Mouse (Mus musculus) hindbrain, postnatal 0 days (tissue): ENCODE data around the gene Pld1. TPM values are rescaled to one million over a fixed set of nuclear protein-coding genes. Genes with fewer than 3 reads are reported as not detected.

Experiments
- ATAC-seq: fragments of 200-750 bp; cut with Nextera tagmentation; 2 replicates; pipeline ENCODE4 v1.8.0; 2017; ENCODE audit warnings: mild to moderate bottlenecking, moderate TSS enrichment, moderate library complexity
- DNase-seq: peaks from one replicate; pipeline ENCODE4 v3.0.0-alpha.2; 2015; ENCODE audit warnings: low spot score
- H3K27ac ChIP-seq: fragments of 300-500 bp; sonication (generic); 2 replicates; pipeline ENCODE4 v1.5.1; 2014; ENCODE audit warnings: mild to moderate bottlenecking
- H3K27me3 ChIP-seq: fragments of 300-500 bp; sonication (generic); 2 replicates; pipeline ENCODE4 v1.6.1; 2014; ENCODE audit warnings: low read length, mixed read lengths; ENCODE audit not compliant: insufficient read depth
- H3K36me3 ChIP-seq: fragments of 300-500 bp; sonication (generic); 2 replicates; pipeline ENCODE4 v1.6.1; 2014; ENCODE audit warnings: low read length, mixed read lengths; ENCODE audit not compliant: insufficient read depth
- H3K4me1 ChIP-seq: fragments of 300-500 bp; sonication (generic); 2 replicates; pipeline ENCODE4 v1.6.1; 2014; ENCODE audit warnings: antibody characterized with exemption, low read length, mixed read lengths; ENCODE audit not compliant: insufficient read depth
- H3K4me2 ChIP-seq: fragments of 300-500 bp; sonication (generic); 2 replicates; pipeline ENCODE4 v1.6.1; 2014; ENCODE audit warnings: low read depth, mild to moderate bottlenecking, low read length, moderate library complexity, mixed read lengths
- H3K4me3 ChIP-seq: fragments of 300-500 bp; sonication (generic); 2 replicates; pipeline ENCODE4 v1.5.1; 2014; ENCODE audit warnings: low read length
- H3K9ac ChIP-seq: fragments of 300-500 bp; sonication (generic); replicated peaks from 2 replicates; pipeline ENCODE4 v1.6.1; 2014; ENCODE audit warnings: mild to moderate bottlenecking, low read length, moderate library complexity, mixed read lengths
- H3K9me3 ChIP-seq: fragments of 300-500 bp; sonication (generic); 2 replicates; pipeline ENCODE4 v1.6.1; 2016; ENCODE audit warnings: low read length, mixed read lengths
- CTCF ChIP-seq: IDR thresholded peaks from 2 replicates; pipeline ENCODE4 v1.5.1; 2016; ENCODE audit warnings: antibody characterized with exemption, control low read depth, low read depth
- WGBS: fragments of 180-500 bp; shearing (Covaris S2); extraction: QIAGEN DNeasy Blood & Tissue Kit; methylation state at CpG from one replicate; pipeline ENCODE4 v1.1.7; 2014; 5-methylcytosine and 5-hydroxymethylcytosine counted together
- polyA plus RNA-seq: library from polyadenylated mRNA; unstranded; fragments of >200 nt; fragmentation: Nextera tagmentation; extraction: Ambion mirVana; gene quantifications from 2 replicates; pipeline ENCODE4 v1.2.1, GENCODE M21; 2015
- total RNA-seq: library from RNA; depleted of rRNA; stranded (reverse); fragments of >200 nt; gene quantifications from 2 replicates; pipeline ENCODE4 v1.2.3, GENCODE M21; 2014

The Pld1 gene
- total and polyA plus RNA-seq, 2 experiments from 2014 or later: 3.9 to 10.7 TPM

- Histone ChIP-seq H3K27ac (no peak overlapping the region), H3K4me1 (no peaks in the 10 kb centered on the region), H3K36me3 (no peaks in the 10 kb centered on the region), H3K4me3 (no peak overlapping the region), H3K9ac (no peak overlapping the region), H3K4me2 (no peak overlapping the region), H3K9me3 (no peaks in the 10 kb centered on the region), H3K27me3 (no peaks in the 10 kb centered on the region)
- WGBS: 85% methylated on average over 6 of the region's 6 CpGs
- ATAC-seq: no peak
- no peak for DNase-seq
- TF ChIP-seq CTCF: no peak
Measured at GRCm38 (mm10) chr3:27959221-27959620, 20.7 kb downstream of the Pld1 start.

GRCm38 (mm10) chr3:27961162-27961561, 22.7 kb downstream of the Pld1 start:
- no peaks in the 10 kb centered on the region for H3K27me3 ChIP-seq
- 92% methylated on average over 3 of the region's 3 CpGs for WGBS
- H3K4me1 ChIP-seq: no peaks in the 10 kb centered on the region
- H3K9ac ChIP-seq: no peak overlapping the region
- no peak for TF ChIP-seq CTCF
- H3K27ac ChIP-seq: no peak overlapping the region
- no peak overlapping the region for H3K4me3 ChIP-seq
- H3K4me2 ChIP-seq: no peak overlapping the region
- no peaks in the 10 kb centered on the region for H3K9me3 ChIP-seq
- DNase-seq: no peak
- no peaks in the 10 kb centered on the region for H3K36me3 ChIP-seq
- no peak for ATAC-seq

DNA sequence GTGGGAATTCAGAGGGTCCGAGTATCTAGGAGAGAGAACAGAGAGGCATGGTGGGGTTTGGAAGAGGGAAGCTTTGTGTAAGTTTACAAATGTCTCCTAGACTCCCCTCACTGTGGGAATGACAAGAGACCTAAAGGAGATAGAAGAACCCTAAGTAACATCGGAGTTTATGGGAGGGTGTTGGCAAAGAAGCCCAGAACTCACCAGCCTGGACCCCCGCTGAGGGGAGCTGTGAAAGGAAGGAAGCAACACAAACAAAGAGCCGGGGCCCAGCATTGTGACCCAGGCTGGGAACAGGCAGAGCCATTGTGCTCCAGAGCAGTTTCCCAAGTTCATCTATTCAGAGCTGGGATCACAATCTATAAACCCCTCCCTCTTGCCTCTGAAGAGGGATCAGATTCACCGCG, 25.3 kb downstream of the Pld1 start:
- H3K9ac ChIP-seq: no peak overlapping the region
- H3K4me3 ChIP-seq: no peak overlapping the region
- ATAC-seq: peak; percentile 62
- H3K4me2 ChIP-seq: no peak overlapping the region
- H3K9me3 ChIP-seq: no peaks in the 10 kb centered on the region
- H3K27me3 ChIP-seq: no peaks in the 10 kb centered on the region
- no peaks in the 10 kb centered on the region for H3K4me1 ChIP-seq
- WGBS: 16% methylated on average over 6 of the region's 6 CpGs
- H3K27ac ChIP-seq: no peak overlapping the region; the same call in 1 of the 2 replicates
- H3K36me3 ChIP-seq: no peaks in the 10 kb centered on the region
- no peak for TF ChIP-seq CTCF
- peak; percentile 51 for DNase-seq

DNA sequence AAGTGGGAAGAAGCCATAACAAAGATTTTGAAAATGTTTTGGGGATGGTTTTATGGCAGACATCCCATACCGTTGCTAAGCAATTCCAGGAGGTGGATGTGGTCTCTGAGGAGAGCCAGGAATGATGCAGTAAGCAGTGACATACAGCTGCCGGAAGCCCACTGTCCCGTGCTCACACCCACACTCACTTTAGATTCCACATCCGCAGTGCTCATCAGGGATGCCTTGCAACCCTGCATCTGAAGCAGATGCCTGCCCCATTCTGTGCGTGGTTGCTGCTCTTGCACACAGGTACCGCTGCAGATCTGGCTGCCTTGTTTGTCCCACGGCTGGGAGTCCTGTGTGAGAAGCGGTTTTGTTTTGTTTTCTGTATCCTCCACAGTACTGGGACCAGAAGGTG, 30.2 kb downstream of the Pld1 start:
- no peak for TF ChIP-seq CTCF
- Histone ChIP-seq H3K27ac (no peak overlapping the region), H3K4me1 (no peaks in the 10 kb centered on the region), H3K27me3 (no peaks in the 10 kb centered on the region), H3K9ac (no peak overlapping the region), H3K4me3 (no peak overlapping the region), H3K4me2 (no peak overlapping the region), H3K9me3 (no peaks in the 10 kb centered on the region), H3K36me3 (no peaks in the 10 kb centered on the region)
- DNase-seq (no peak), ATAC-seq (no peak)
- 73% methylated on average over 8 of the region's 8 CpGs for WGBS

- H3K4me3 ChIP-seq: no peak overlapping the region
- H3K27me3 ChIP-seq: no peaks in the 10 kb centered on the region
- ATAC-seq: no peak
- DNase-seq: no peak
- H3K27ac ChIP-seq: no peak overlapping the region
- no peak overlapping the region for H3K9ac ChIP-seq
- H3K36me3 ChIP-seq: no peaks in the 10 kb centered on the region
- TF ChIP-seq CTCF: no peak
- WGBS: 88% methylated on average over 7 of the region's 7 CpGs
- no peak overlapping the region for H3K4me2 ChIP-seq
- H3K9me3 ChIP-seq: no peaks in the 10 kb centered on the region
- no peaks in the 10 kb centered on the region for H3K4me1 ChIP-seq
Measured at GRCm38 (mm10) chr3:27973936-27974335, 35.4 kb downstream of the Pld1 start.

DNA sequence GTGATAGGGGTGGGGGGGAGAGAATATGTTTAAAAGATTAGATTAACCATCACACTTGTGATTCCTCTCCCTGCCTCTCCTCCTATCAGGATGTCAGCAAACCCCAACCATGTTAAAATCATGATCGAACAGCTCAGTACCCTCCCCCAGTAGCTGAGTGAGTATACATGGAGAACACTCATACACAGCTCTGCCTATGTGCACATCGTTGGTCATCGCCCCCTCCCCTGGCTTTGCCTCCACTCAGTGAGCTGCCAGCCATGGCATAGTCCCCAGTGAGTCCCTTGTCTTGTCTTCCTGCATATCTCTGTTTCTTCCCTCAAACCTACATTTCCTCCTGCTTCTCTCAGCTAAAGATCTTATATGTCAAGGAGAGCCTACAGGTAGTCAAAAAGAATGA, 36.5 kb downstream of the Pld1 start:
- Histone ChIP-seq H3K4me1 (no peaks in the 10 kb centered on the region), H3K9me3 (no peaks in the 10 kb centered on the region), H3K36me3 (no peaks in the 10 kb centered on the region), H3K4me2 (no peak overlapping the region), H3K9ac (no peak overlapping the region), H3K27ac (no peak overlapping the region), H3K4me3 (no peak overlapping the region), H3K27me3 (no peaks in the 10 kb centered on the region)
- no peak for ATAC-seq
- no peak for TF ChIP-seq CTCF
- no peak for DNase-seq
- 88% methylated on average over 3 of the region's 3 CpGs for WGBS

GRCm38 (mm10) chr3:27976931-27977544, 38.5 kb downstream of the Pld1 start:
- Histone ChIP-seq H3K27ac (no peak overlapping the region), H3K27me3 (no peaks in the 10 kb centered on the region), H3K4me3 (no peak overlapping the region), H3K9ac (no peak overlapping the region), H3K9me3 (no peaks in the 10 kb centered on the region), H3K4me1 (no peaks in the 10 kb centered on the region), H3K4me2 (no peak overlapping the region), H3K36me3 (no peaks in the 10 kb centered on the region)
- DNase-seq (no peak), ATAC-seq (no peak)
- TF ChIP-seq CTCF: no peak
- 85% methylated on average over 10 of the region's 10 CpGs for WGBS
